Mouse (Mus musculus) spleen, embryonic (tissue): ENCODE results near the gene Cd300c2.
"Not testable (repeated sequence)": the region's sequence is repeated elsewhere in the genome, so short reads cannot be mapped to it uniquely, and the experiment has no call there.

ENCODE experiments used
- CTCF ChIA-PET: fragments of 350-600 bp; sonication (Branson Sonifier 250); formaldehyde crosslinking; loops from one replicate; lab custom pipeline; 2022; lab: Charles Lee

Cd300c2 gene

GRCm38 (mm10) chr11:115001474-115002040, at the start of gene Cd300c2:
Gene Cd300c2, minus strand, starts transcription at chr11:115001880.
- CTCF ChIA-PET: interaction anchor here (0.7 kb wide), 1 partner anchor 59 kb away, joined by 4 read pairs; no protein-coding TSS in a partner anchor

GRCm38 (mm10) chr11:115049282-115049895, 47.7 kb upstream of the Cd300c2 start:
- CTCF ChIA-PET: interaction anchor here (0.6 to 0.7 kb wide), 4 partner anchors 16 to 346 kb away, joined by 4 to 11 read pairs (median 8); no protein-coding TSS in a partner anchor

GRCm38 (mm10) chr11:115048259-115048658, 46.6 kb upstream of the Cd300c2 start, which contains the start of gene Cd300ld3:
Gene Cd300ld3, minus strand, starts transcription at chr11:115048409.
- CTCF ChIA-PET: no interaction called here

- CTCF ChIA-PET: not testable (repeated sequence)
Measured at GRCm38 (mm10) chr11:115037669-115038068, 36.0 kb upstream of the Cd300c2 start, which contains the start of gene Cd300ld5. Gene Cd300ld5, minus strand, starts transcription at chr11:115037769.

- CTCF ChIA-PET: not testable (repeated sequence)
Measured at GRCm38 (mm10) chr11:115026912-115027311, 25.2 kb upstream of the Cd300c2 start, which contains the start of gene Cd300ld4. Gene Cd300ld4, minus strand, starts transcription at chr11:115027012.

- CTCF ChIA-PET: not testable (repeated sequence)
Measured at GRCm38 (mm10) chr11:115016093-115016492, 14.4 kb upstream of the Cd300c2 start, which contains the start of gene Cd300ld2. Gene Cd300ld2, minus strand, starts transcription at chr11:115016193.

- CTCF ChIA-PET: no interaction called here
Measured at GRCm38 (mm10) chr11:115004070-115004469, 2.4 kb upstream of the Cd300c2 start.

- CTCF ChIA-PET: no interaction called here
Measured at GRCm38 (mm10) chr11:114989793-114990192, 11.9 kb downstream of the Cd300c2 start, which contains the start of gene Cd300ld. Gene Cd300ld, minus strand, starts transcription at chr11:114989922.

GRCm38 (mm10) chr11:114981866-114982265, 19.8 kb downstream of the Cd300c2 start:
- CTCF ChIA-PET: no interaction called here

GRCm38 (mm10) chr11:114972726-114973125, 29.0 kb downstream of the Cd300c2 start:
- CTCF ChIA-PET: no interaction called here

GRCm38 (mm10) chr11:114968752-114969207, 32.9 kb downstream of the Cd300c2 start, which contains the start of gene Cd300c:
Gene Cd300c, minus strand, starts transcription at chr11:114969157.
- CTCF ChIA-PET: interaction anchor here (0.7 kb wide), 1 partner anchor 186 kb away, joined by 3 read pairs; no protein-coding TSS in a partner anchor

GRCm38 (mm10) chr11:114965182-114965828, 36.4 kb downstream of the Cd300c2 start:
- CTCF ChIA-PET: no interaction called here

GRCm38 (mm10) chr11:114960369-114960768, 41.3 kb downstream of the Cd300c2 start:
- CTCF ChIA-PET: no interaction called here
